Mouse (Mus musculus): ENCODE data around the gene Eif3i. TPM values are rescaled to one million over a fixed set of nuclear protein-coding genes. Genes with fewer than 3 reads are reported as not detected.
"Not testable (repeated sequence)": the region's sequence is repeated elsewhere in the genome, so short reads cannot be mapped to it uniquely, and the experiment has no call there.

The Eif3i gene
- total RNA-seq, 2 experiments from 2014 or later = 149 to 151 TPM

DNA sequence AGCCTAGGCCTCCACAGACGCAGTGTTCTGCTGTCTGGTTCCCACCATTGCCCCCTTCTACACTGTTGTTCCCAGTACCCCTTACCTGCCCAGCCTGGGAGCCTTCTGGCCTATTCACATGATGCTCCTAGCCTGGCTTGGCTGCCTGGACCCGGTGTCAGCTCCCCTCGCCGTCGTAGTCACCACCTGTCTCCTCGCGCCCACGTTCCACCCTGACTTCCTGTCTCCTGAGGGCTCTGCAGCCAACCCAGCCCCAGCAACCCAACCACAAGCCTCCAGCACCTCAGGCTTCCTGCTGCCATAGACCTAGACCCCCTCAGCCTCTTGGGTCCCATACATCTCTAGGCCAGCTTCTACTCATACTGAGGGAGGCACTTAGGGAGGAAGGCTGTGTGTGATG is 27.0 kb downstream of the Eif3i start, which contains the start of gene Lck:
Gene Lck, minus strand, starts transcription at position 212 of the 400 bp plus-strand sequence.
- no peak for DNase-seq

DNA sequence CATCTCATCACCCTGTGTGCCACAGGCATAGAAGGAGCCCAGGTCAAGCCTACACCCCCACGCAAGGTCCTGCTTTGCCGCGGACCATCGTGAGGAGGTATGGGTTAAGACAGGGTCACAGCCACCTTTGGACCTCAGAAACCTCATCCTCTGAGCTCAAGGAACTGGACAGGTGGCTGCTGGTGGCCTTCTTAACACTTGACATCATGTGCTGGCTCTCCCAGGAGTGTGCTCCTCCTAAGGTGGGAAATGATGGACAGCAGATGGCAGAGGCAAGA is 27.4 kb downstream of the Eif3i start:
- DNase-seq = no peak

DNA sequence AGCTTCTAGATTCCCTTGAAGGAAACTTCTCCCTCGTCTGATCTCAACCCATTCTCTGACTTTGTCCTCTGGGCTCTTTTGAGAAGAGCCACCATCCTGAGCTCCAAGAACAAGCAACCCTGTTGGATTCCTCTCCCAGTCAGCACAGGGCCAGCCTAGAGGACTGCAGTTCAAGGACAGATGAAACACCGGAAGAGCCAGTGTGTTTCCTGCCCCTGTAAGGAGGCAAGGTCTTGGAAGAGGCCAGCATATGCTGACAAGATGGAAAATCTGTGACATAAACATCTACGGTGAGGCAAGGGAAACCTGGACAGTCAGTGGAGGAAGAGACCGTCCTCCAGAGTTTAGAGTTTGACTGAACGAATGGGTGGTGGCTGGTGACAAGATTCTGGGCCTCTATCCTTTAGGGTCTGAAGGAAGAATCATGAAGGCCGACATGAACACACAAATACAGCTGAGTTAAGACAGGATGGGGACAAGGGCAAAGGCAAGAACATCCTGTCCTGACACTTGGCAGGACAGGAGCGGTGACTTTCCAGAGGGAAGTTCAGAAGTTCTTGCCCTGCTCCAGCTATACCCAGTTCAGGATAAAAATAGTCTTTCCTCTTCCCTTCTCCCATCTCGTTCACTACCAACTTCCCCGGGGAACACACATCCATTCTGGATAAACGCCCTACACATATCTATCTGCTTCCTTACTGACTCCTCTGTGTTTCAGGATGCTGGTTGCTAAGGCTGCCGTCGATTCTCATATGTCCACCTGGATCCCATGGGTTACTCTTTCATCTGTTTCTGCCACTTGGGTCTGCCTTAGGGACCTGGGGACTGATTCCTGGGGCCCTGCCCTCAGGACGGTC is 28.0 kb downstream of the Eif3i start:
- DNase-seq = no peak

DNA sequence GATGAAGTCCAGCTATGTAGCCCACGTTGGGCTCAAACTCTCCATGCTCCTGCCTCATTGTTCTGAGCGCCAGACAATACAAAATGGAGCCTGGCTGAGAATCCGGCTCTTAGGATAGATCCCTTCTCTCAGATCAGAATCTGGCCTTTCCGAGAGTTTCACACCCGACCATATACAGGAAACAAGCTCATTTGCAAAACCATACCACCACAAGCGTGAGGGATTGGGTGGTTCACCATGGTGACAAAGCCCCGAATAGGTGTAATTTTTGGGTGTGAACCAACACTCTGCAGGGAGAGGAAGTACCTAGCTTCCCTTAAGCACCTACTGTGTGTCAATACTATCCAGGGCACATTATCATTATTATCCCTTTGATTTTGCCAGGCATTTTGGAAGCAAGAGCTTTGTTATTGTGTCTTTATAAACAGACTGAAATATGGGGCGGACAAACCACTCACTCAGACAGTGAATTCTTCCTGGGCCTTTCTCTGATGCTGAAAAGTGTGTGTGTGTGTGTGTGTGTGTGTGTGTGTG is 28.8 kb downstream of the Eif3i start:
- DNase-seq = no peak

DNA sequence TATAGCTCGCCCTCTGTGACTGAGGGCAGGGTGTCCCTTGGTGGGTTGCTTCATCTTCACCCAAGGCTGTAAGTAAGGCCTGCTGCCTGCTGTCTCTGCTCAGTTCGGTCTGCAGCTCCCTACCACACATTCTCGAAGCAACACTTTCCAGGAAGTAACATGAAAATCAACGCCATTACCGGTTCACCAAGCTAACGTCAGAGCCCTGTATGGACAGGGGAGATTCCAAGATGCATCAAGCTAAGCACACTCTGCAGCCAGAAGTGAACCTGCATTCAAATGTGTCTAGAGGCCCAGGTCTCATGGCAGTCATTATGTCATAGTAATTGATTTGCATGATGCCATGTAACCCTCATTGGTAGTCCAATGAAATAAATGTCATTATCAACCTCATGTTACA is 30.4 kb downstream of the Eif3i start:
- DNase-seq = no peak

DNA sequence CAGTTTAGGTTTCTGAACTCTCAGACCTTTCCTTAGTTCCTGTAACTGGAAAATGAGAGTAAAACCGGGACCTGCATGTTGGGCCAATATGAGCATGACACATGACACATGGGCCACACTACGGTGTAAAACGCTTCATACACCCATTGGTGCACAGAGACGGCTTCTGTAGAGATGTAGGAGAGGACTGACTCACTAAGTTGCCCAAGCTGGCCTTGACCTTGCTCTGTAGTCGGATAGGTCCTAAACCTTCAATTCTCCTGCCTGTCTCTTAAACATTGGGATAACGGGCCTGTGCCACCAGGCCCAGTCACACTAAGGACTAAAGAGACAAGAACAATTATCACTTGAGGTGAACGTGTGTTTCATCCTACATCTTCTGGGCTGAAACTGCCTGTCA is 32.1 kb downstream of the Eif3i start:
- no peak for DNase-seq

DNA sequence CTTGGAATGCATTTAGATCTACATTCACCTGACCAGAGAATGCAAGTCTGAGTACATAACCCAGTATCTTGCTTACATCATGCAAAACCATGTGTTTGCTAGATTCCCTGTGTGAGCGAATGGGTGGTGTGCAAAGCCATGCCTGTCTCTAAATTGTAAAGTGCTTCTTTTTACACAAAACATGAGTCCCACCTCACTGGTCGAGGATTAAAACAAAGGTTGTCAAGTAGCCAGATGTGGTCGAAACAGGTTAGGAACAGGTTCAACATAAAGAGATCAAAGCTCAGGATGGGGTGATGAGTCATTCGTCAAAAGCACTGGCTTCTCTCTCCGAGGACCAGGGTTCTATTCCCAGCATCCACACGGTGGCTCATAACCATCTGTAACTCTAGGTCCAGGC is 35.3 kb downstream of the Eif3i start:
- DNase-seq = no peak

DNA sequence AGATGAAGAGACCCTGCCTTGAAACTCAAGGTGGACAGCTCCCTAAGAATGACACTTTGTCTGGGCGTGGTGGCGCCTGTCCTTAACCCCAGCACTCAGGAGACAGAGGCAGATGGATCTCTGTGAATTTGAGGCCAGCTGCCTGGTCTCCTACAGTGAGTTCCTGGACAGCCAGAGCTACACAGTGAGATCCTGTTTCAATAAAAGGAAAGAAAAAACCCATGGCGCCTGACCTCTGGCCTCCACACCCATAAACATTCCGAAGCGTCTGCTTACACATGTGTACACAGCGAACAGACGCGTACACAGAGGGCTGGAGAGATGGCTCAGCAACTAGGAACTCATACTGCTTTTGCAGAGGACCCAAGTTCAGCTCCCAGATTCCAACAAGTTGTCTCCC is 36.7 kb downstream of the Eif3i start:
- DNase-seq = no peak

DNA sequence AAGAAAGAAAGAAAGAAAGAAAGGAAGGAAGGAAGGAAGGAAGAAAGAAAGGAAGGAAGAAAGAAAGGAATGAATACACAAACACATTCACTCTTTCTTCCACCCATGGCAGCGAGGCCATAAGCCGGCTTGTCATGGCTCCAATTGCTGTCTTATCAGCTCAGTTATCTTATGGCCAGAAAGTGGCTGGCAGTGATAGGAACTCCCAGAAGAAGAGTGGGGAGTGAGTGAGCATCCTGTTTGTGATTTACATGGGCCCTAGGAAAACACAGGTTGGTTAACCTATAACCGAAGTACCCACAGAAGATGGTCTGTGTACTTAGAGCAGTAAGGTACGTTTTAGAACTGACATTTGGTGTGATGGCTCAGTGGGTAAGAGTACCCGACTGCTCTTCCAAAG is 39.3 kb downstream of the Eif3i start:
- DNase-seq = no peak

DNA sequence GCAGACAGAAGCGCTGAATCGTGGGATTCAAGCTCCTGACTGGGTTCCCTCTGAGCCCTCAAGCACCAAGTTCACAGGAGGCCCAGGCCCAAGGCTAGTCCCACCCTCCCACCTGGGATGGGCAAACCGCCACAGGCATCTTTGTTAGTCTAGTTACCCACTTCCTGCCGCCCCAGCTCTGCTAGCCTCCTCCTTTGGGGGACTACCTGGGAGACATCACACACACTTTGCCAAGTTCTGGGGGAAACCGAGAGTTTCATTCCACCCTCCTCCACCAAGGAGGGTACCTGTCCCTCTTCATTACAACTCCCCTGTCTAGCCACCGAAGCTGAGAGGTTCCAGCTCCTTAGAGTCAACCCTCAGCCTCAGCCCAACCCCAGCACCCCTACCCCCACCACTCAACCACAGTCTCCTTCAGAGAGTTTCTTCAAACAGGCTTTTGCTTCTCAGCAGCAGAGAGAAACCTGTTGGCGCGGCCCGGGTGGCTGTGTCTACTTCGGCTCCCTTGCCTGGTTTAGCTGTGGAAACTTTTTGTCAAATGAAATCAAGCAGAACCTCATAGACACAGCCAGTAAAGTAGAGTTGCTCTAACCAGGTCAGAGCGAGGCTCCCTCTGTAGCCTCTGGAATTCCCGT is 42.0 kb downstream of the Eif3i start:
- peak; percentile 6 for DNase-seq

DNA sequence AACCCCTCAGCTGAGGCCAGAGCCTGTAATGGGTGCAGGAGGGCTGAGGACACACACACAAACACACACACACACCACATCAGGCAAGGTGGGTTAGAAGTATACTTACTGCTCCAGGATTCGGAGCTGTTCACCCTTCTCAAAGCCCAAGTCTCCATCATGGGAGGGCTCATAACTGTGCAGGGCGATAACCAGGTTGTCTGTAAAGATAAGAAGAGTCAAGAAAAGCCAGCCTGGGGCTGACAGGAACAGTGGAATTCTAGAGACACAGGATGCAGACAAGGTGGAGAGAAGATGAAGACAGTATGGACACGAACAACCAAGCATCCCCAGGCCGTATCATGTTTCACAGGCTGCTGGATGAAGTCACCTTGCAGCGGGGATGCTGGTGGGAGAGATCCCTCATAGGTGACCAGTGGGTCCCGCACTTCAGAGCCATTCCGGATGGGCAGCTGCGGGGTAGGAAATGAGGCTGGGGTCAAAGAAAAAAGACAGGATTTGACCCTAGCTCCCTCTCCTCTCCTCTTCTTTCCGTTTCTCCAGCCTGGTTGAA is 43.1 kb downstream of the Eif3i start:
- DNase-seq = no peak

DNA sequence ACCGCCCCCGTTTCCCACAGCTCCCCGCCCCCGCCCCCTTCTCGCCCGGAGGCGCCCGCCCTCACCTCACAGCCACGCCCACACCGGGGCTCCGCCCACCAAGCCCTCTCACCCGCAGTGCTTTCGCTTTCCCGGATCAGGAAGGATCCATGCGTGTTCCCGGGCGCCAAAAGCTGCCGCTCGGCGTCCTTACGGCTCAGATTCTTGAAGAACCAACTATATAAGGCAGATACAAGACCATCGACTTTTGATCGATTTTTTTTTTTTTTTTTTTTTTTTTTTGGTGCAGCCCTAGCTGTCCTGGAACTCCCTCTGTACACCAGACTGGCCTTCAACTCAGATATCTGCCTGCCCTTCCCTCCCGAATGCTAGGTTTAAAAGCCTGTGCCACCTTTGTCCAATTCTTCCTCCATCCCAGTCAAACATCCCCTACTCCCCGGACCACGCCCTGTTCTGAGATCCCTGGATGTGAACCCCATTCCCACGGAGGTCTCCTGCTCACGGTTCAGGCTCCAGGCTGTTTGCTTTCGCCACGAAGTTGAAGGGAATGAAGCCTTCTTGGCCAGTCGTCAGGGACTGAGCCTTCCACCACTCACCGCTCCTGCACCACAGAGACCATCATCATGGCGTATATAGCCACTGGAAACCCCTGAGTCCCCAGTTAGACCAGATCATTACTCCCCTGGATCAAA is 43.8 kb downstream of the Eif3i start:
- DNase-seq = peak; percentile 88

DNA sequence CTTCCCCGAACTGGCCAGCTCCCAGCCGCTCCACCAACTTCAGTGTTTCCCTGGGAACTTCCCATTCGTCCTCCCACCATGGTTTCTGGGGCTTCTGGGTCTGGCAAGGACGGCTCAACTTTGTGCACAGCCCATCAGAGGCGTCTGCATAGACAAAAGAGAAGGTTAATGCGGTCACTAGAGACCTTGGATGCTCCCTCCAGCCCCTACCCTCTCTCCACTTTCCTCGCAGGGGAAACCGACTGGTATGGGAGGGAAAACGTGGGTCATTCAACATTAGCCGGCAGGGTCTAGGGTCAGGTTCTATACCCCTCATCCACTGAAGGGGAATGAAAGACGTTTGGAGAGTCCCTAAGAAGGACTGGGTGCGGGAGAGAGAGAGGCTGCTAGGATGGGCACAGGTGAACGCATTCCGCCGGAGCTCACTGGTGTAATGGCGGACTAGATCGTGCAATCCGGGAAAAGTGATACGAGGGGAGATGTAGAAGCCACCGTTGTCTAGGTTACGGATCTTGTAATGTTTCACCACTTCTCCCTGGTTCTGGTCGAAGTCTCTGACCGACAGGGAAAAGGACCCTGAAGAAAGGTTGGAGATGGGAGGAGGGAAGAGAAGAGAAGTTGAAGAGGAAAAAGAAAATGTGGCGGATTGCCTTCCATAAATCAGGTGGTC is 44.5 kb downstream of the Eif3i start:
- peak; percentile 11 for DNase-seq

DNA sequence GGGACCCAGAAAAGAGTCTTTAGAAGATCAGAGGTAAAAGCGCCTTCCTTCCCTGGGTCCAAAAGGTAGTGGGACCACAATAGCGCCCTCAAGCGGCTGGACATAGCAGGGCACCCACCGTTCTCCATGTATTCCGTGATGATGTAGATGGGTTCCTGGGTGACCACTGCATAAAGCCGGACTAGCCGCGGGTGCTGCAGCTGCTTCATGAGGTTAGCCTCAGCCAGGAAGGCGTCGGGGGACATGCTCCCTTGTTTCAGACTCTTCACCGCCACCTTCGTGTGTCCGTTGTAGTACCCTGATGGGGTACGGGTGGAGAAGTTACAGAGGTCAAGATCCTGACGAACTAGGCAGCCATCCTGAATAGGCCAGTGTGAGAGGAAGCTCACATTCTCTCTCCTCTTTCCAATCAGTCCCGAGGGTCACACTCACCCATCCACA is 45.0 kb downstream of the Eif3i start:
- DNase-seq = peak; percentile 49

DNA sequence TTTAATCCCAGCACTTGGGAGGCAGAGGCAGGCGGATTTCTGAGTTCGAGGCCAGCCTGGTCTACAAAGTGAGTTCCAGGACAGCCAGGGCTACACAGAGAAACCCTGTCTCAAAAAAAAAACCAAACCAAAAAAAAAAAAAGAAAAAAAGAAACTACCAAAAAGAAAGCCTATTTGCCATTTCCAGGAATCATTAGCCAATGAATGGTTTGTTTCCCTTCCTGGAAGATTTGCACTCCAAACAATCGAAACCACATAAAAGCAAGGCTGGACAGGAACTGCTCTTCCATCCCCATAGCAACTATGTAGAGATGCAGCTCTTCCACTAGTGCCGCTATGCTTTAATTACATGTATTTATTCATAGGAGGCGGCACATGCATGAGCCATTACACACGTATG is 45.9 kb downstream of the Eif3i start:
- not testable (repeated sequence) for DNase-seq

DNA sequence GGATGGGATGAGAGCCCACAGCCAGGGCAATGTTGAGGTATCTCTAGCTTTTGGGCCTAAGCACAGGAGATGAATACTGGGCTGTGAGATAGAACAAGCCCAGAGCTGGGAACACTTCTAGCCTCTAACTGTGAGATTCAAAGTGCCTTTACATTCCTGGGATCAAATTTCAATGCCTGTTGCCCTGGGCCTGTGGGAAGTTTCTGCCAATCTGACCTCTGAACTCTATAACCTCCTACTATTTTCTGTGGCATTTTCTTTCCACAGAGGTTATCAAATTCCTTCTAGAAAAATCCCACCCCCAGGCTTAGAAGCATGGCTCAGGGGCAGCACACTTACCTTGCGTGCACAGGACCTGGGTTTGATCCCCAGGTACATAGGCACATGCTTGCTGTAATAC is 50.2 kb downstream of the Eif3i start:
- no peak for DNase-seq

DNA sequence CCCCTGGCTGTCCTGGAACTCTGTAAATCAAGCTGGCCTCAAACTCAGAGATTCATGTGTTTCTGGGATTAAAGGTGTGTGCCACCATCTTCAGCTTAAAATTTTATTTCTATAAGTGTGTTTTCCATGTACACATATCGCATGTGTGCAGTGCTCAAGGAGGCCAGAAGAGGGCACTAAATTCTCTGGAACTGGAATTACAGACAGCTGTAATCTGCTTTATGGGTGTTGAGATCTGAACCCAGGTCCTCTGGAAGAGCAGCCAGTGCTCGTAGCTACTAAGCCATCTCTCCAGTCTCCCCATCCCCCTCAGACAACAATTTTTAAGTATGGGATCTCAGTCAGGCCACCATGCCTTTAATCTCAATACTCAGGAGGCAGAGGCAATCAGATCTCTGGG is 51.1 kb downstream of the Eif3i start:
- no peak for DNase-seq

DNA sequence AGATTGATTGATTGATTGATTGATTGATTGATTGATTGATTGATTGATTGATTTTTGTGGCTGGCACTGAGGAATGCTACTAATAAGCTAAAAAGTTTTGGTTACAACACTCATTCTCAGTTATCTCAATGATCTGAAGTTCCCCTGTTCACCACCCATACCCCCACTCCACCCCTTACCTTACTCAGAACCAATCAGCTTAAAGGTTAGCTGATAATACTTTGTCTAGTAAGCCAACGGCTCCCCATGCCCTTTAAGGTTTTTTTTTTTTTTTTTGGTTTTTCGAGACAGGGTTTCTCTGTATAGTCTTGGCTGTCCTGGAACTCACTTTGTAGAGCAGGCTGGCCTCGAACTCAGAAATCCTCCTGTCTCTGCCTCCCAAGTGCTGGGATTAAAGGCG is 52.8 kb downstream of the Eif3i start:
- DNase-seq = not testable (repeated sequence)

DNA sequence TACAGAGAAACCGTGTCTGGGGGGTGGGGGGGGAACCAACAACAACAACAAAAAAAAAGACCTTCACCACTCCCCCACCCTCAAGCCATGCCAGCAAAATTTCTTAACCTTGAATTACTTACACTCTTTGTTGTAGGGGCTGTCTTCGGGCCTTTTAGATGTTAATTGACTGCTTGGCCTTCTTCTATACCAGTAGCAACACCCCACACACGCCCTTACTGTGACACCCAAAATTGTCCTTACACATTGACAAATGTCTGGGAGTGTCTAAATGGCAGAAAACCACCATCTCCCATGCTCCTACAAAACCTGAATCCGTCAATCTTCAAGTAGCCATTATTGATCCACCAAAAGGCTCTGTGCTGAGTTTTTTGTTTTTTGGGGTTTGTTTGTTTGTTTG is 56.3 kb downstream of the Eif3i start:
- no peak for DNase-seq

DNA sequence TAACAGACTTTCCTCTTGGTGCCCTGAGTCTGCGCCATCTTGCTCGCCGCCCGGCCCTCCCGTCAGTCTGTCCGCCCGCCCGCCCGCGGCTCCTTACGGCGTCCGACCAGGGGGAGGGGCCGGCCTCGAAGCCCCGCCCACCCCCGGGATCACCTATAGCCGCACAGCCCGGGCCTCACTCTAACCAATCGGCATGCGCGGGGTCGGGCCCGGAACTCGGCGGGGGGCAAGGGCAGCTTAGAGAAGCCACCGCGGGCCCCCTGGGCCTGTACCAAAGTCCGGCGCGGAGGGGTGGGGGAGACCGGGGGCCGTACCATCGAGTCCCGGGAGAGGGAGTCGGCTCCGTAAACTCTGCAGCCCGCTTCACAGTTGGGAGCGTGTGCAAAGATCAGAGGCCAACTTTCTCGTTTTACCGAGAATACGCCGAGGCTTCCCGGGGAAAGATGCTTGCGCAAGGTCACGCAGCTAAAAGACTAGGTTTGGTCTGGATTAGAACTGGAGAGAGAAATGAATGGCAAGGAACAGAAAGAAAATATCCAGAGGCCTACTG is 57.8 kb downstream of the Eif3i start, which contains the start of gene Hdac1:
Gene Hdac1, minus strand, starts transcription at position 122 of the 550 bp plus-strand sequence.
- DNase-seq = peak; percentile 96
